Mouse (Mus musculus) cerebellum, adult 2 months (tissue): ENCODE measurements at regions not wholly inside any gene's neighbourhood (a gene's known extent, or its start where the extent isn't known, plus 50 kb on each side); places are given as distances from the start of the nearest gene placed in this dataset.
A peak's percentile ranks its signal among the peaks of the same experiment; 100 is the strongest.

ENCODE experiments used
- DNase-seq, 2 experiments: peaks; one replicate each; pipeline ENCODE4 v3.0.0; 2021
- H3K27ac ChIP-seq: fragments of 200-500 bp; 2 replicates; pipeline ENCODE4 v1.5.1; 2012; ENCODE audit warnings: low read length, control low read depth, inconsistent platforms; ENCODE audit not compliant: insufficient read depth
- H3K27me3 ChIP-seq: fragments of 200-500 bp; 2 replicates; pipeline ENCODE4 v1.6.1; 2012; ENCODE audit warnings: inconsistent platforms, mild to moderate bottlenecking, low read length, moderate library complexity; ENCODE audit not compliant: control insufficient read depth, insufficient read depth
- H3K4me1 ChIP-seq: fragments of 200-500 bp; 2 replicates; pipeline ENCODE4 v1.6.1; 2011; ENCODE audit warnings: low read length; ENCODE audit not compliant: control insufficient read depth, insufficient read depth
- H3K4me3 ChIP-seq: fragments of 200-500 bp; replicated peaks from 2 replicates; pipeline ENCODE3; 2011; ENCODE audit warnings: mild to moderate bottlenecking, low read depth, low read length, control low read depth; ENCODE audit not compliant: insufficient read depth
- CTCF ChIP-seq: fragments of 200-500 bp; IDR thresholded peaks from 2 replicates; pipeline ENCODE4 v1.5.1; 2011; ENCODE audit warnings: low read depth, mild to moderate bottlenecking, control low read depth, low read length, moderate library complexity, borderline replicate concordance; ENCODE audit not compliant: insufficient read depth
- POLR2A ChIP-seq: fragments of 200-500 bp; IDR thresholded peaks from 2 replicates; pipeline ENCODE4 v1.6.1; 2011; ENCODE audit warnings: low read length, control low read depth, borderline replicate concordance; ENCODE audit not compliant: insufficient read depth
- WGBS: fragments of 180-500 bp; shearing (Covaris S2); methylation state at CpG from one replicate; pipeline ENCODE4 v1.1.7; 2018; 5-methylcytosine and 5-hydroxymethylcytosine counted together

- peak; percentile 16 to 28 for DNase-seq
- no peak for TF ChIP-seq CTCF
- TF ChIP-seq POLR2A = no peak
- no peak overlapping the region for H3K27ac ChIP-seq
- H3K4me1 ChIP-seq = no peaks in the 10 kb centered on the region
- no peak overlapping the region for H3K4me3 ChIP-seq
- 27% methylated on average over 26 of the region's 26 CpGs for WGBS
- H3K27me3 ChIP-seq = no peaks in the 10 kb centered on the region; the same call in 1 of the 2 replicates
These were observed 207.6 kb downstream of the Xxylt1 start for GRCm38 (mm10) chr16:30873493-30874211.

GRCm38 (mm10) chr16:30875235-30875829 lies 205.9 kb downstream of the Xxylt1 start:
- H3K27ac ChIP-seq = no peak overlapping the region
- DNase-seq = no peak
- 87% methylated on average over 7 of the region's 7 CpGs for WGBS
- no peak overlapping the region for H3K4me3 ChIP-seq
- no peaks in the 10 kb centered on the region for H3K4me1 ChIP-seq
- no peaks in the 10 kb centered on the region; the same call in 1 of the 2 replicates for H3K27me3 ChIP-seq
- TF ChIP-seq CTCF = no peak
- TF ChIP-seq POLR2A = no peak

GRCm38 (mm10) chr16:30878821-30879220 lies 202.4 kb downstream of the Xxylt1 start:
- WGBS = 79% methylated on average over 1 of the region's 1 CpGs
- no peak for DNase-seq
- H3K4me3 ChIP-seq = no peak overlapping the region
- H3K27me3 ChIP-seq = no peaks in the 10 kb centered on the region
- H3K4me1 ChIP-seq = no peaks in the 10 kb centered on the region
- no peak overlapping the region for H3K27ac ChIP-seq
- no peak for TF ChIP-seq POLR2A
- TF ChIP-seq CTCF = no peak

GRCm38 (mm10) chr16:30879878-30880277 lies 201.4 kb downstream of the Xxylt1 start:
- no peak overlapping the region for H3K27ac ChIP-seq
- 89% methylated on average over 1 of the region's 1 CpGs for WGBS
- DNase-seq = no peak
- H3K4me1 ChIP-seq = no peaks in the 10 kb centered on the region
- H3K27me3 ChIP-seq = no peaks in the 10 kb centered on the region
- no peak for TF ChIP-seq POLR2A
- TF ChIP-seq CTCF = no peak
- no peak overlapping the region for H3K4me3 ChIP-seq

GRCm38 (mm10) chr16:30880682-30881081 lies 200.6 kb downstream of the Xxylt1 start:
- DNase-seq = no peak
- Histone ChIP-seq H3K27ac (no peak overlapping the region), H3K4me3 (no peak overlapping the region), H3K4me1 (no peaks in the 10 kb centered on the region), H3K27me3 (no peaks in the 10 kb centered on the region)
- 97% methylated on average over 3 of the region's 3 CpGs for WGBS
- TF ChIP-seq CTCF (no peak), POLR2A (no peak)

GRCm38 (mm10) chr16:30881186-30881585 lies 200.0 kb downstream of the Xxylt1 start:
- no peaks in the 10 kb centered on the region for H3K4me1 ChIP-seq
- no peak for DNase-seq
- H3K27ac ChIP-seq = no peak overlapping the region
- H3K27me3 ChIP-seq = no peaks in the 10 kb centered on the region
- 72% methylated on average over 5 of the region's 5 CpGs for WGBS
- no peak overlapping the region for H3K4me3 ChIP-seq
- TF ChIP-seq CTCF (no peak), POLR2A (no peak)

- no peak for DNase-seq
- Histone ChIP-seq H3K27me3 (no peaks in the 10 kb centered on the region), H3K27ac (no peak overlapping the region), H3K4me3 (no peak overlapping the region), H3K4me1 (no peaks in the 10 kb centered on the region)
- TF ChIP-seq POLR2A (no peak), CTCF (no peak)
- 47% methylated on average over 13 of the region's 13 CpGs for WGBS
These were observed 197.6 kb downstream of the Xxylt1 start for GRCm38 (mm10) chr16:30883490-30884188.
